Mouse (Mus musculus) gastrocnemius, postnatal 4 days (tissue): ENCODE data around the gene Dnmt3c. TPM values are rescaled to one million over a fixed set of nuclear protein-coding genes. Genes with fewer than 3 reads are reported as not detected.
"Not testable (repeated sequence)": the region's sequence is repeated elsewhere in the genome, so short reads cannot be mapped to it uniquely, and the experiment has no call there.

ENCODE experiments used
- DNase-seq, 2 experiments: peaks; one replicate each; pipeline ENCODE4 v3.0.0; 2021 to 2022; ENCODE audit warnings: low spot score in 2 of 2, mixed read lengths in 2 of 2
- long read RNA-seq, 2 experiments: library from polyadenylated mRNA; stranded (forward); transcript quantifications; one replicate each; pipeline ENCODE4 v2.0.0; 2021
- total RNA-seq, 2 experiments: library from RNA; stranded (reverse); gene quantifications; 2 replicates each; pipeline ENCODE4 v1.2.3; 2021

Dnmt3c gene
- under 1 TPM in 1 of 2 experiments, not detected in 1; 0.83 TPM for total RNA-seq
- long read RNA-seq, experiment 1, partial matches to known transcripts, result 1 of 2 reads
- long read RNA-seq, experiment 1, other reads (novel, unspliced or antisense), result 1 of 2 reads
- long read RNA-seq, experiment 2, result 0 reads

DNA sequence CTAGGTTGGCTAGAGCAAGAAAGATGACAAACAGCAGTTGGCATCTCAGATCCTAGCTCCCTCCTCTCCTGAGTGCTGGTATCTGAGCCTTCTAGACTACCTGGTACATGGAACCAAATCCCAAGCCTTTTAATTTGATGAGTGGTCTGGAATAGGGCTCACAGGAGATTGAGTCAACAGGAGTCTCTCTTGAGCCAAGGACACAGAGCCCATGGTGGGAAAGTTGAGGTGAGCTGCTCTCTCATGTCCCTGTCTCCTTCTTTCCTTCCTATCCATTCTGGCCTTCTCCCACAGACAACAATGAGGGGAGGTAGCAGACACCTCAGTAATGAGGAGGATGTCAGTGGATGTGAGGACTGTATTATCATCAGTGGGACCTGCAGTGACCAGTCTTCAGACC lies at the start of gene Dnmt3c:
Dnmt3c (plus strand) TSS at position 301 of the 400 bp plus-strand sequence.
- DNase-seq, result no peak

DNA sequence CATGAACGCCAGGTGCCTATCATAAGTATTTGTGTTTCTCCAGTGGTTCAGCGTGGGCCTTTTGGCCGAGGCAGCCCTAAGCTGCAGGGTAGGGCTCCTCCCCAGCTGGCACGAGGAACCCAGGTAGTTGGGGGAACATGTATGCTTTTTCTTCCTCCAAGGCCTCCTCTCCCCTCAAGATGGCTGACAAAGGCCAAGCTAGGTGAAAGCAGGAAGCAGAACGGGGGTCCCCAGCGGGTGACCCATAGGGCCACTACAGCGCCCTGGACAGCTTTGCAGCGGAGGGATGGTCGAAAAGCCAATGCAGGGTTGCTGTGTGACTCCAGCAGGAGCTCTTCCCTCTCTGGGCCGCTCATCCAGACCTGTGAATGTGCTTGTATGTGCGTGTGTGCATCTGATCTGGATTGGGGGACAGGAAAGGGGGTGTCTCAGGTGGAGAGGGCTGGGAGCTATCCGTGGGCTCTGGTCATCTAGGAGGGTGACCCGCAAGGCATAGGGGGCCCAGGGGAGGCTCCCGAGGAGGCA lies 47.6 kb upstream of the Dnmt3c start:
- no peak for DNase-seq

DNA sequence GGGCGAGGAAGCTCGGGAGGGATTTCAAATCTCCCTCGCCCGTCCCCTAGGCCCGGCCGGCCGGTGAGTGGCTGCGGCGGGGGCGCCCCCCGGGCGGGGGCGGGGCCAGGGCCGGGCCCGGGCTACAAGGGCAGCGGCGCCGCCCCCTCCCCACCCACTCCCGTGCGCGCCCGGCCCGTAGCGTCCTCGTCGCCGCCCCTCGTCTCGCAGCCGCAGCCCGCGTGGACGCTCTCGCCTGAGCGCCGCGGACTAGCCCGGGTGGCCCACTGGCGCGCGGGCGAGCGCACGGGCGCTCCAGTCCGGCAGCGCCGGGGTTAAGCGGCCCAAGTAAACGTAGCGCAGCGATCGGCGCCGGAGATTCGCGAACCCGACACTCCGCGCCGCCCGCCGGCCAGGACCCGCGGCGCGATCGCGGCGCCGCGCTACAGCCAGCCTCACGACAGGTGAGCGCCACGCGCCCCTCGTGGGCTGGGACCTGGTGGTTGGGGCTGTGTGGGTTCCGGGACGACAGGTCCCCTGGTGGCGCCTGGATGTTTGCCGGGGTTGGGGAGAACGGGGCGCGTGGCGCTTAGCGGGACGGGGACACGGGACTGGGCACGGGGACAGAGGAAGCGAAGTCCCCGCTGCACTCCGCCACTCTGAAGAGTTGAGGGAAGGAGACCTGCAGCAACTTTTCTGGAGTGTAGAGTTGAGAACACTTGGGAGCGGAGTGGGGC lies 47.0 kb upstream of the Dnmt3c start, which contains the start of gene Dnmt3b:
Dnmt3b (plus strand) TSS at position 153 of the 716 bp plus-strand sequence.
- peak; percentile 58 to 71 for DNase-seq

DNA sequence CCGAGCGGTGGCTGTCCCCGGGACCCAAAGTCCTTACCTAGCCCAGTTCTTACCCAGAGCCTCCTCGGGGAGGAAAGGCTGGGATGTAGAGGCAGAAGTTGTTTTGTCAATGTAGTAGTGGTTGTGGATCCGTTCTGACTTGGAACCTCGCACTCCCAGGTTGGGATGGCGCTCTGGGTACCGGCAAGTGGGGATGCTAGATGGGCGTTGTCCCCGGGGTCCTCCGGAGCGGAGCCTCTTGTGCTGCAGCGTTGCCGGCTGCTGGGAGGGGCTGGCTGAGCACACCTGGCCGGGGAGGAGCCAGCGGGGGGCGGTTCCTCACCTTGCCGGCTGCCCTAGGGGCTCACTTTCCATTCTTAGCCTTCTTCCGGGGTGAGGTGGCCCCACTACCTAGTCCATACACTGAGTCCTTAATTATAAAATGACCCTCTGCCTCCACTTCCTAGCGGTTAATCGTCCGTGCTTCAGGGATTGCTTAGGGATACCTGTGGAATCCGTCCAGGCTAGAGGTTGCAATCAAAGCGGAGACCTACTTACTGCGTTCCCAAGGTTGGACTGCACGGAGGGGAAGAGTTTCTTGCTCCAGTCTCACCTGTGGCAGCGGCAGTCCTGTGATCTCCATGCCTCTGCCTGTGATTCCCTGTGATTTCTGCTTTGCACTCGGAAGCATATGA lies 46.3 kb upstream of the Dnmt3c start:
- DNase-seq, result no peak

DNA sequence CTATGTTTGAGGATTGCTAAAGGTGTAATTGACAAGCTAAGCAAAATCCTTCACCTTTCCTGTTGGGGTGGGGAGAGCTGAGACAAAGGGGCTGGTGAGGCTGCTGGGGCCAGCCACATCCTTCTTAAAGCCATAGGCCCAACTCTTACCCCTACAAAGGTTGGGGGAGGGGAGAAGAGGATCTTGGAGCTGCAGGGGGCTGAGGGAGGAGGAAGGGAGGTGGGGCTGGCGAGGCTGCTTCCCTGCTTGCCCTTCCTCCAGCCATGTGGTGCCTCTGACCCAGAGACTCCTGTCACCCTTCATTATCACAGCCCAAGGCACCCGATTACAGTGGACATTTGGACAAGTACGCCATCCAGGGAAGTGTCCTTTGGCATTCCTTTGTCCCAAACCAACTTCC lies 44.8 kb upstream of the Dnmt3c start:
- no peak for DNase-seq

DNA sequence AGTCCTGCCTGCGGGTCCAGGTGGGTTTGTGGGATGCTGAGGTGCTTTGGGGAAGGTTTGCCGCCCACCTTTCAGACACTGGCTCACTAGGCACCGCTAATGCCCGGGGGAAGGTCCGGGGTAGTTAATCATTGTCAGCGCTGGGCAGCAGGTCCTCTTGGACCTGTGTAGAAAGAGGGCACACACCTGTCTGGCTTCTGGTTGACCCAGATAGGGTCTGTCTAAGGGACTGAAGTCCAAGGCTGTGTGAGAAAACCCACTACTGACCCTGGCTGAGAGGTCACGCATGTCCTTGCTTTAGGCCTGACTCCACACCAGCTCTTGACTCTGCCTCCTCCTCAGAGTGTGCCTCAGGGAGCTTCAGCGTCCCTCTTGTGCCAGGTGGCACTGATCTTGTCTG lies 38.8 kb upstream of the Dnmt3c start:
- not testable (repeated sequence) for DNase-seq

DNA sequence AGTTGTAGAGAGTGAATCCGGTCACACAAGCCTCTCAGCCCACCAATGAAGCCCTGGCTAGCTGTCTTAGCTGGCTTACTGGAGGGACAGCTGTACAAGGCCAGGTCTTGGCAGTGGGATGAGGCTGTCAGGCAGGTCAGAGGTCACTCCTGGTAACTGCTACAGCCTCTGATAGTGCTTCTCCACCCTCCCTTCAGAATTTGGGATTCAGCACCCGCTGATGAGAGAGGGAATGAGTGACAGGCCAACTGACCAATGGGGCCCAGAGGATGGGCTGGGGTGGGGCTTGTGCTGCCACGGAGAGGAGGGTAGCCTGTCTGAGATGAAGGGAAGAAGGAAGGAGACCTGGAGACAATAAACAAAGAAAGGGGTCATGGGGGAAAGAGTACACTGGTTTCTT lies 35.8 kb upstream of the Dnmt3c start:
- peak in 1 of 2 experiments; percentile 25 for DNase-seq

DNA sequence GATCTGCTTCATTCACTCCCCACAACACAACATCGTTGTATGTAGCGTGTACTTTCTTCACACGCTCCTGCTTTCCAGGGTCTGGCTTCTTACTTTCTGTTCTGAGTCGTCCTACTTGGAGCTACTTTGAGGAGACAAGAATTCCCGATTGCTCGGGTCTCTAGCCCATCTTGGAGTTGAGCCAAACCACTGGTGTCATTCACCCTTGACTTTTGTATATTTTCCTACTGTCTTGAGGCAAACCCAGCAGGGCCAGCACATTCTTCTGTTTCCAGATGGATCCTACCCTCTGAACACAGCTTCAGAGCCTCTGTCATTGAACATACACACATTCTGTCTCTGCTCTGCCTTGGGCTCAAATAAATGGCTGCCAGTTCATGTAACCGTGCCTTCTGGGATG lies 31.1 kb upstream of the Dnmt3c start:
- DNase-seq, result no peak

DNA sequence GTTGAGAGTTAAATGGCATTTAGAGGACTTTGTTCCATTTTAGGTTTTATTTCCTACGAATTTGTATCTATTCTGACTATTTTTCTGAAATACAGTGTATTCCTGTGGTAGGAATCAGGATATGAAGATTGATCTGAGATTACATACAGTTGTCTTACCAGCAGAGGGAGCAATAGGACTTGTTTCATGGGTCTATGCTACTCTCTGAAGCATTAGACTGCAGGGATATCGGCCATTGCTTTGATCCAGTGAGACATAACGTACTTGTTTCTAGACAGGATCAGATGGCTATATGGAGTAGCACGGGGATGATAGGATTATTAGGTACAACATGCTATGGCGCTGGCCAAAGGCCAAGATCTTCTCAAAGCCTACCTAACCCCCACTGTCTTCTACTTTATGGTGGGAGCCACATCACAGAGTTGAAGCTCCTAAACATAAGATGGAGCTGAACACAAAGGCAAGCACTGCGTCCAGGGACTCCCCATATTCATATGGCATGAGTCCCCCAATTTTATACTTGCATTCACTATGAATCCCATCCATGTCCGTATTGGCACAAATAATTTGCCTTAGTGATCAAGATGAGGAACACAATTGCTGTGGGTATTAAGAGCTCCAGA lies 27.6 kb upstream of the Dnmt3c start:
- no peak for DNase-seq

DNA sequence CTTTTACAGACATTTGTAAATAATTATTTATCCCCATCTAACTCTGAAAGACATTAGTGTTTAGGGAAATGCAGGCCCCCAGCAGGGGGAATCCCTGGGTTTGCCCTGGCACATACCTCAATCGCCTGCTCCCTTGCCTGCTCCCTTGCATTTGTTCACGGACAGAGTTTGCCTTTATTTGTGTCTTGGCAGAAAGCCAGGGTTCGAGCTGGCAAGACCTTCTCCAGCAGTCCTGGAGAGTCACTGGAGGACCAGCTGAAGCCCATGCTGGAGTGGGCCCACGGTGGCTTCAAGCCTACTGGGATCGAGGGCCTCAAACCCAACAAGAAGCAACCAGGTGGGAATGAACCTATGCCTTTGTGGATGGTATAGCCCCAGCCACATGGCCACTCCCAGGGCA lies 26.3 kb upstream of the Dnmt3c start:
- no peak for DNase-seq

DNA sequence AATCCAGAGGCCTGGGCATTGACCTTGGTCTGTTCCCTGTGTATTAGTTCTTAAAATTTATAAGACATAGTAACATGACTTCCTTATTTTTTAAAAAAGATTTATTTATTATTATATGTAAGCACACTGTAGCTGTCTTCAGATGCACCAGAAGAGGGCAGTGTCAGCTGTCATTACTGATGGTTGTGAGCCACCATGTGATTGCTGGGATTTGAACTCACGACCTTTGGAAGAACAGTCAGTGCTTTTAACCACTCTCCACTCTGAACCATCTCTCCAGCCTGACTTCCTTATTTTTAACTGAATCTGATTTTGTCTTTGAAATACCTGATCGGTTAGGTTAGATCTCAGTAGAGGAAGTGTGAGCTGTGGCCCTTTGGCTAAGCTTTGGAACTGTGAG lies 23.8 kb upstream of the Dnmt3c start:
- no peak for DNase-seq

DNA sequence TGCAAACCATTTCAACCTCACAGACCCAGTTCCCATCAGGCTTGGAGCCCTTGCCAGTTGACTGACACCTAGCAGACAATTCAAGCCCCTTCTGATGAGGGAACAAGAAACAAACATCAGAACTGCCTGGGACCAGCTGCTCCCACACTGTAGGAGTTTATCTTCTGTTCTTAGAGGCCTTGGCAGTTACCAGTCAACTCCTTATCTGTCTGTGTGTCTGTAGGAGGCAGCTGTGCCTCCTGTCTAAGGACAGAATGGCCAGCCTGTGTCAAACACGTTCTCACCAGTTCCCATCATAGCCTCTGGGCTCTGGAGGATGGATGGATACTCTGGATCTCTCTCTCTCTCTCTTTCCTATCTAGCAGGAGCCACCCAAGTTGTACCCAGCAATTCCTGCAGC lies 21.1 kb upstream of the Dnmt3c start:
- not testable (repeated sequence) for DNase-seq

DNA sequence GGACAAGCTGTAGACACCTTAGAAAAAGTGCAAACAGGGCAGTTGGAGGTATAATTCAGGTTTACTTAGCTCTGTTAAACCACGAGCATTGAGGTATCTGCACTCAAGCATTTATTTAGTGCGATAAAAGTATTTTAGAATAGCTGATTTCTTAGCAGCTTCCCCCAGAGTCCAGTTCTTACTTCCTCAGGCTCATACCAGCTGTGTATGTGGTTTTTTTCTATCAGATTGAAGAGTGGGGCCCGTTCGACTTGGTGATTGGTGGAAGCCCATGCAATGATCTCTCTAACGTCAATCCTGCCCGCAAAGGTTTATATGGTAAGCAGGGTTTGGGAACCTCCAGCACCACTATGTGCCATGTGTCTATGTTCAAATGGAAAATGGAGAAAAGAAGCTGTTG lies 19.5 kb upstream of the Dnmt3c start:
- no peak for DNase-seq

DNA sequence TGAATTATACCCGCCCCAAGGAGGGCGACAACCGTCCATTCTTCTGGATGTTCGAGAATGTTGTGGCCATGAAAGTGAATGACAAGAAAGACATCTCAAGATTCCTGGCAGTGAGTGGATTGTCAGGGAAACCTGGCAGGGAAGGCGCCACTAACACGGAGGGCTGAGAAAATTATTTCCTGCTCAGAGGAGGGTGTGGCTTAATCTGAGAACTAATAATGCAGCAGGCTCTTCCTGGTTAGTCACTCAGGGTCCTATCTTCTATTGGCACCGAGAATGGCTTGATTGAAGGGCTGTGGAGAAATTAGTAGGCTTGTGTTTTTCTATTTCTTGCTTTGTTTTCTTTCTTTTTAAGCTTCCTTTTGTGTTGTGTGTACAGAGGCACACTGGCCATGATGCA lies 18.9 kb upstream of the Dnmt3c start:
- no peak for DNase-seq

DNA sequence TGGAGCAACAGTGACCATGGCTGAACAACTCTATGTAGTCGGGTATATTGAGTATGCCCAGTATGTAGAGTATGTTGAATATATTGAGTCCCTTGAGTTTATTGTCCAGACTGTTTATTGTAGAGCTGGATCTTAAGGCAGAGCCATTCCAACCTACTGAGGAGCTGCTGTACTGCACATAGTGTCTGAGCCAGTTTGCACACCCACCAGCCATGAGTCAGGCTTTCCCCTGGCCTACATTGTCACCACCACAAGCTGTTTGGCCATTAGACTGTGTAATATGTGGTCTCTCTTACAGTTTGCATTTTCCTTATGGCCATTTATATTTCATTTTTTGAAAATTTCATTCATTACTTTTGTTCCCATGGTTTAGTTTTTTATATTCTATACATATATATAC lies 16.5 kb upstream of the Dnmt3c start:
- DNase-seq, result no peak

DNA sequence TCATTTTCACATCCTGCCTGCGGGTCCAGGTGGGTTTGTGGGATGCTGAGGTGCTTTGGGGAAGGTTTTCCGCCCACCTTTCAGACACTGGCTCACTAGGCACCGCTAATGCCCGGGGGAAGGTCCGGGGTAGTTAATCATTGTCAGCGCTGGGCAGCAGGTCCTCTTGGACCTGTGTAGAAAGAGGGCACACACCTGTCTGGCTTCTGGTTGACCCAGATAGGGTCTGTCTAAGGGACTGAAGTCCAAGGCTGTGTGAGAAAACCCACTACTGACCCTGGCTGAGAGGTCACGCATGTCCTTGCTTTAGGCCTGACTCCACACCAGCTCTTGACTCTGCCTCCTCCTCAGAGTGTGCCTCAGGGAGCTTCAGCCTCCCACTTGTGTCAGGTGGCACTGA lies 3.0 kb upstream of the Dnmt3c start:
- not testable (repeated sequence) for DNase-seq

DNA sequence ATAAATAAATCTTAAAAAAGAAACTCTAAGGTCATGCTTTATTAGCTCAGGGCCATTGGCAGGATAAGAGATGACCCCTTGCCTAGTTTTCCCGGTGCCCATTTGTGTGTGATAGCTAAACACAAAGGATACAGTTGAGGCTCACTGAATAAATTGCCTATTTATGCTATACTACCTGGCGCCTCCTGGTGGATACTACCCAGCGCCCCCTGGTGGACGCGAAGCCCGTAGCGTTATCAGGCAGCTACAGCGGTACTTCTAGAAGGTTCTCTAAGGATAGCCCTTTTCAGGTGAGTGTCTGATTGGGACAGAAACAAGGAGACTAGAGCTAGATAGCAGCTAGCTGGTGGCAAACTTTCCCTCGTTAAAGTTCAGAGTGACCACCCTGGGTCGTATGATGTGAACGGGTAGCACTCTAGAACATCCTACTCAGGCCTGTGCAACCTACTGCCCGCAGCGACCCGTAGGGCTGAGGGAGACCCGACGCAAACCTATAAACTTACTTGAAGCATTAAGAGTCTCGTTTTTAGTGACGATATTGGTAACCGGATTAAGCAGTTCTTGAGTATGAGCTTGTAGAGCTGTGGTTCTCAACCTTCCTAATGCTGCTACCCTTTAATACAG lies 1.9 kb upstream of the Dnmt3c start:
- peak; percentile 31 to 47 for DNase-seq

DNA sequence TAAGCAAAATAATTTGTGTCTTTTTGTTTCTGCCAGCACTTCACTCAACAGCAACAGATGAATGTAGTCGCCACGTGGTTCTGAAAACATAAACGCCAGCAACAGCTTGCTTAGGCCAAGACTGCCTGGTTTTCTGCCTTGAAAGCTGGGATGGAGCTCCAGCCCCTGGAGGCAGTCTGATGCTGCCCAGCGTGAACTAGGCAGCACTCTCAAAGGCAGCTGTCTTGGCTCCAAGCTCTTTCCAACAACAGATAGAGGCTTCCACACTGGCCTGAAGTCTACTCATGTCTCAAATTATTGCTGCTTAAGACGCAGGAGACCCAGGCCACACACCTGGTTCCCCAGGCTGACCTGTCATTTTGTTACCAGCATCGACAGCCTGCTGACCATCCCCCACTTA lies 6.9 kb downstream of the Dnmt3c start:
- no peak for DNase-seq

DNA sequence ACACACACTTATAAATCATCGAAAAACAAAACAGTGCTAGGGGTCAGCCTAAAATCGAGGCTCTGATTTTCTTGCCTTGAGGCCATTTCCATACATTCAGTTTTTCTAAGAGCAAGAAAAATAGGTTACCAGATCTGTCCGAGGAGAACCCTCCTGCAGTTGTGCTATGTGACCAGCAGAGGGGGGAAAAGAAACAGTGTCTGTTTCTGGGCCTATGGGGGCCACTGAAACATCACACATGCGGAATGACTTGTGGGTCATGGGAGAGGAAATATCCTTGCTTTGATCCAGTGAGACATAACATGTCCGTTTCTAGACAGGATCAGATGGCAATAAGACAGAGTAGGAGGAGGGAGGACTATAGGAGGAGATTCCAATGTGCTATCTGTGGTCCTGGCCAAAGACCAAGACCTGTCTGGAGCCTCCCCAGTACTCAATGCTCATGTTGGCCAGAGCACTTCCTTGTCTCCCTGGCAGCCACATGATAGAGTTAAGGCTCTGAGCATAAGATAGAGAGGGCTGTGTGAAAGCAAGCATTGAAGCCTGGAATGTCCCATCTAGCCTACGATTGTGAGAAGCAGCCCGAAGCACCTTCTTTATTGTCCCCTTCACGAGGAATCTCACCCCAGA lies 14.4 kb downstream of the Dnmt3c start:
- DNase-seq, result no peak

DNA sequence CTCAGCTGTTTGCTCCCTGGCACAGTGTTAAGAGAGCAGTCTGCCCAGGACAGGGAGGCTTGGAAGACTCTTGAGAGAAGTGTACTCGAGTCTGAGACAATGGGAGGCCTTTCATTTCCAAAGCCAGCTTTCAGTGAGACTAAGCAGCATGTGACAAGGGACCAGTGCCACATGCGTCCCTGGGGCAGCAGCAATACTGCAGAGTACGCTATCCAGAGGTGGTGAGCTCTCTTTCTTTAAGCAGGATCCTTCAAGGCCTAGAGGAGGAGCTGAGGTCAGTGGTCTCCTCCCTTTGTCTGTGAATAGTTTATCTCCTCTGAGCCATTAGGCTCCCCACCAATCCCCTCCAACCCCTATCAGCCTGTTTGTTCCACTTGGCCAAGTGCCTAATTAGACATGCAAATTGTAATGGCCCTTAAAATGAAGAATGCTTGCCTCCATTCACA lies 16.2 kb downstream of the Dnmt3c start:
- DNase-seq, result no peak

DNA sequence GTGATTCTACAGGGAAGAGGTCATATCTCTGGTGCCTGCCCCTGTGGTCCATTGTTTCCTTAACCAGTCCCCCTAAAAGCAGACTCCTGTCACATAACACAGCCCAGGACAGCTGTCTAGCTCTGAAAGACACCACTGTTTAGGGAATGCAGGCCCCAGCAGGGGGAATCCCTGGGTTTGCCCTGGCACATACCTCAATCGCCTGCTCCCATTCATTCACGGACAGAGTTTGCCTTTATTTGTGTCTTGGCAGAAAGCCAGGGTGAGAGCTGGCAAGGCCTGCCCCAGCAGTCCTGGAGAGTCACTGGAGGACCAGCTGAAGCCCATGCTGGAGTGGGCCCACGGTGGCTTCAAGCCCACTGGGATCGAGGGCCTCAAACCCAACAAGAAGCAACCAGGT lies 16.8 kb downstream of the Dnmt3c start:
- peak in 1 of 2 experiments; percentile 68 for DNase-seq
